Mouse (Mus musculus) adrenal gland, adult 8-10 months (tissue): ENCODE measurements around the gene Knstrn. TPM values are rescaled to one million over a fixed set of nuclear protein-coding genes. Genes with fewer than 3 reads are reported as not detected.

ENCODE experiments used
- DNase-seq: peaks from one replicate; pipeline ENCODE4 v3.0.0; 2022
- total RNA-seq, 4 experiments: library from RNA; stranded (reverse); gene quantifications; 2 replicates each; pipeline ENCODE4 v1.2.4; 2022

Gene Knstrn
- total RNA-seq, 4 experiments from 2014 or later, result 1.3 to 3.2 (median 2.5) TPM

DNA sequence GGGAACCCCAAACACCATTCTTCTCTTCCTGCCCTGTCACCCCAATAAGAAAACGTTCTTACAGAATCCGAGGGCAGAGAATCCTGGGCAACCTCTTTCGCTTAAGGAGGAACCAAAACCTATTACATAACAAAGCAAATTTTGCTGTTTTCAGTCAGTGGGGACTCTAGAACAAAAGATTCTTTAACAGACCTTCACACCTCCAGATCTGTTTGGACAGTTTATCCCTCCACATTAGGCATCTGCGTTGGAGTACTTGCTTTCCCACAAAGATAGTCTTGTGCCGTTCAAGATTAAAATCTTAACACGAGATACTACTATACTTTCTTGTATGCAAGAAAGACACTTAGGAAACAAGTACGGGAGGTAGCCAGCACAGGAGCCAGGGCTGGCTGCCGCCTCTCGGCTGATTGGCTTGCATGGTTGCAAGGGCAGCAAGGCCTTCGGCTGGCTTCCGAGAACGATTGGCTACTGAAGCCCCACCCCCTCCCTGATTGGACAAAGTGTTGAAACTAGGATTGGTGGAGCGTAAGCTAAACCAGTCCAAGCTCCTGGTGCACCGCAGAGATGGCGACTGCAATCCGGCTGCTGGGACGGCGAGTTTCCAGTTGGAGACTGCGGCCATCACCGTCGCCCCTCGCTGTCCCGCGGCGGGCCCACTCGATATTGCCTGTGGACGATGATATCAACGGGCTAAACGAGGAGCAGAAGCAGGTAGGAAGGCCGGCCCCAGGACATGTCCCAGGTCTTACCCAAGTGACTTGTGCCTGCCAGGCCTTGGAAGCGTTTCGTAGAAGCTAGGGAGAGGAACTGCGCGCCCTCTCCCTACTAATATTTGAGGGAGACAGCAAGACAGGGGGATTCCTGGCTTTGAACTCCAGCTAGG, 47.9 kb downstream of the Knstrn start, which contains the start of gene Ivd:
Gene Ivd, plus strand, starts transcription at position 501 of the 886 bp plus-strand sequence.
- DNase-seq, result peak; percentile 92

- DNase-seq, result no peak
Observed at GRCm38 (mm10) chr2:118862340-118862675, 48.5 kb downstream of the Knstrn start.

DNA sequence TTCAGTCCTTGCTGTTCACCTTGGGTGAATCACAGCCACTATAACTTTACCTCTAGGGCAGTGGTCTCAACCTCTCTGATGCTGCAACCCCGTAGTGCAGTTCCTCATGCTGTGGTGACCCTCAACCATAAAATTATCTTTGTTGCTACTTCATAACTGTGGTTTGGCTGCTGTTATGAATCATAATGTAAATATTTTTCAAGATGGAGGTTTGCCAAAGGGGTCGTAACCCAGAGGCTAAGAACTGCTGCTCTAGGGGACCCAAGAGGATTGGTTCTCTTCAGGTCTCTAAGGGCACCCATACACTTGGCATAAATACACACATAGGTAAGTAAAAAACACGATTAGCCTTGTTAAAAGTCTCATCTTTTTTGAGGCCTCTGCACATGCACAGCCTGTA, 56.8 kb downstream of the Knstrn start:
- DNase-seq, result no peak

GRCm38 (mm10) chr2:118871032-118871431, 57.2 kb downstream of the Knstrn start:
- DNase-seq, result no peak

- no peak for DNase-seq
Observed at GRCm38 (mm10) chr2:118873018-118873417, 59.2 kb downstream of the Knstrn start.

DNA sequence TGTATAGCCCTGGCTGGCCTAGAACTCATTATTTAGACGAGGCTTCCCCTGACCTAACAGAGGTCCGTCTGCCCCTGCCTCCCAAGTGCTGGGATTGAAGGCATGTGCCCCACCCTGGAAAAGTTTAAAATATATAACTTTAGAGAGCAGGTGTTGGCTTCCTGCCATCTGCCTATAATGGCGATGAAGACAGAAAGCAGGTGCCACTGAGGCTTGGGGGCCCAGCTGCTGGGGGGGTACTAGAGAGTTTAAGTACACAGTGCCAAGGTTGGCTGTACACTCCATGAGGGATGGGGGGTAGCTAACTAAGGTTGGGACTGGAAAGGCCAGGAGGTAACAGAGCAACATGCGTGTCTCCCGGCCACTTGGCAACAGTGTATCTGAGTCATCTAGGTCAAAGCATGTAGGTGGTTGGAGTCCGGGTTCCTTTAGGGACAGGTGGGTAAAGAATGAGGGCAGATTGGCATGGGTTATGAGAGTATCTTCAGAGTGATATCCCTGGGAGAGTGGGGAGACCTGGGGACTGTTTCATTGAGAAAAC, 60.2 kb downstream of the Knstrn start:
- no peak for DNase-seq

- DNase-seq, result no peak
Observed at GRCm38 (mm10) chr2:118875316-118875715, 61.5 kb downstream of the Knstrn start.

GRCm38 (mm10) chr2:118876453-118876852, 62.6 kb downstream of the Knstrn start:
- DNase-seq, result no peak

- no peak for DNase-seq
Observed at GRCm38 (mm10) chr2:118881019-118881418, 67.2 kb downstream of the Knstrn start.

DNA sequence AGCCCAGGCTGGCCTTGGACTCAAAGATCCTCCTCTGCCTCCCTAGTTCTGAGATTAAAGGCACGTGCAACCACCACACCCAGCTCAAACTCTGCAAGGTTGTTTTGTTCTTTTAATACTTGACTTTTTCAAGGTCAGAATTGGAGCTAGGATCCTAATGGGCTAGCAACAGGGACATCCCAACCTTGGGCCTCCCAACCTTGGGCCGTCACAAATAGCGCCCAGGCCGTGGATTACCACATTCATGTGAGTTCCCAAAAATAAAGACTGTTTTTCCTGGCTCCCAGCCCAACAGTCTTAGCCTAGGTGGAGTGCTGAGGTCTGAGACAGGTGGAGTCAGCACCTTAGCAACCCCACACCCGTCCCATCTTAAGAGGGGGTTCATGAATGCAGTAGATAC, 68.2 kb downstream of the Knstrn start:
- DNase-seq, result no peak

DNA sequence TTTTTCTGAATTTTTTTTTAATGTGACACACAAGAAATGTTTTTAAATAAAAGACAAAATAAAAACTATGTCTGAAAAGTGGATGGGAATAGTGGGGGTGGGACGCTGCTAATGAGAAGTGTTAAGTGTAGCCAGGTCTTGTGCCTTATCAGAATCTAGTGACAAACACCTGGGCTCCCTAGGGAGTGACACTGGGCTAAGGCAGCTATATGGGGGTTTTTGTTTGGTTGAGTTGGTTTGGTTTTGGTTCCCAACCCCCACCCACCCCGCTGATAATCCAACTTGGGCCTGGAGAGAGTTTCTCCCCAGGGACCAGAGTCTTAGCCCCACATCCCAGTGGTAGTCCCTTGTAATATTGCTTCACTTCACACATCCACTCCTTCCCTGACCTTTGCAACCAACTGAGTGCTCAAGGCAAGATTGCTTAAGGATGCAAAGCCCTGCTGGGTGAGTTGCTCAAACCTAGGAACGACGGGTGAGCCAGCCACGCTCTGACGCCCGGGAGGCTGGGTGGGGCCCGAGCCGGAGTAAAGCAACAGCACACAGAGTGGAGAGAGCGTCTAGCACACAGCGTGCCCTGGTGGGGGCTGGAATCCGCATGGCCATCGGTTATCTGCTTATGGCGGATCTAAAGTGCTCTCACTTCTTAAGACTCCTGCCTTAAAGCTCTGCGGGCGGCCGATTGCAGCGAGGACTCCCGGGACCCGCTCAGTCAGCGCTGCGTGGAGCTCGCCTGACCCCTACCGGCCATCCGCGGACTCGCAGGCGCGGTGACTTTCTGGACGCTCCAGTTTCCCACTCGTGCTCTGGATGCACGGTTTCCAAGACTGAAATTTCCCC, 69.3 kb downstream of the Knstrn start:
- DNase-seq, result peak; percentile 80

GRCm38 (mm10) chr2:118887440-118887839, 73.6 kb downstream of the Knstrn start:
- DNase-seq, result no peak

DNA sequence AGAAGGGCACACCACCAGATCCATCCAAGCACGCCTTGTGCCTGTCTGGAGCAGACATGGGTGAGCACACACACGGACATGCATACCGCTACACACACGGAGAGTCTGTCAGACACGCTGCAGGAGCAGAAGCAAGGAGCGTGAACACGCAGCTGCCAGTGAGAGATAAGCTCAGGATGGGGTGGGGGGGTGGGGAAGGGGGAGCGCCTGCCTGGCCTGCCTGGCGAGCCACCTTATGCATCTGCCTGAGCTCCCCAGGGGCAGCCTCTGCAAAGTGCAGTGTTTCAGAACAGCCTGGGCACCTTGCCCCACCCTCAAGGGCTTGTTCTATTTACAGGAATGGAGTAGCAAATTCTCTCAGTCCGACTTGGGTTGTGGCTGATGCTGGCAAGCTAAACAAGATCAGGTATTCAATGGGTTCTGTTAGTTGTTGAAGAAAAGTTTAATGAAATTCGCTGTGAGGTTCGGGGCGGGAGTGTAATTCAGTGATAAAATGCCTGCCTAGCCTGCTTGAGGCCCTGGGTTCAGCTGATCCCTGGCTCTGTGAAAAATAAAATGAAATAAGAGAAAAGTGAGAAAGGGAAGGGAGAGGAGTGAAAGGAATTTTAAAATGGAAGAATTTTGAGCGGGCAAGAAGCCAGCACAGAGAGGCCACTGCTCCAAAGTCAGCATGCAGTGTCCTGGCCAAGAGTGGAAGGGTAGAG, 74.2 kb downstream of the Knstrn start:
- DNase-seq, result no peak

DNA sequence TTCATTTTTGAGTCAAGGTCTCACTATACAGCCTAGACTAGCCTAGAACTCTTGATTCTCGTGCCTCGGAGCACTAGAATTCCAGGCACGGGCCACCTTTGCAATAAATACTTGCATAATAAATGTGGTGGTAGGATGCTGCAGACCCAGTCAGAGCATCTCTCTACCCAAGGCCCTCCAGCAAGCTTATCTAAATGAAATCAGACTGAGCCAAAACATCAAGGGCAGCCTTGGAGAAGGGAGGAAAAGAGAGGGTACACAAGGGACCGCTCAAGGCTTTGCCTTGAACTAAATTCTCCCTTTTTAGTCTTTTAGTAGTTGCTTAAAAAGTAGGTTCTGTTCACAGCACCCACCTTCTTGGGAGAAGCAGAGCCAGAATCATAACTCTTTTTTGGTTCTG, 77.4 kb downstream of the Knstrn start:
- DNase-seq, result no peak

- DNase-seq, result peak; percentile 69
Observed at GRCm38 (mm10) chr2:118895990-118896913, 82.4 kb downstream of the Knstrn start.

- DNase-seq, result no peak
Observed at GRCm38 (mm10) chr2:118896914-118897291, 83.1 kb downstream of the Knstrn start.

GRCm38 (mm10) chr2:118897392-118897791, 83.6 kb downstream of the Knstrn start:
- no peak for DNase-seq

DNA sequence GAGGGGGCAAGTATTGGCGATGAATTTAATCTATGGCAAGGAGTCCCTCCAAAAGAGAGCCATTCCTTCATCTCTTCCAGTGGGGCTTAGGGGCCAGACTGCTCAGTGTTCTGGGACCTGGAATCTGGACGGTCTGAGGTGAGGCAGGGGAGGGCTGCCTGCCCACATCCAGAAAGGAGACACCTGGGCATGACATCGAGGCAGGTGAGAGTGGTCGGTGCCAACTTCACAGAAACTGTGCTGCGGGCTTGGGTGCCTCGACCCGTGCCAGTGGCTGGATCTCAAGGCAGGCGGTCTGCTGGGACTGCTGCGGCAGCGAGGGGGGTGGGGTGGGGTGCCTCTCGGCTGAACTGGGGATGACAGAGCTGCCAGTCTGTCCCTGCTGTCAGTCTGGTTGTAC, 84.0 kb downstream of the Knstrn start:
- DNase-seq, result no peak

DNA sequence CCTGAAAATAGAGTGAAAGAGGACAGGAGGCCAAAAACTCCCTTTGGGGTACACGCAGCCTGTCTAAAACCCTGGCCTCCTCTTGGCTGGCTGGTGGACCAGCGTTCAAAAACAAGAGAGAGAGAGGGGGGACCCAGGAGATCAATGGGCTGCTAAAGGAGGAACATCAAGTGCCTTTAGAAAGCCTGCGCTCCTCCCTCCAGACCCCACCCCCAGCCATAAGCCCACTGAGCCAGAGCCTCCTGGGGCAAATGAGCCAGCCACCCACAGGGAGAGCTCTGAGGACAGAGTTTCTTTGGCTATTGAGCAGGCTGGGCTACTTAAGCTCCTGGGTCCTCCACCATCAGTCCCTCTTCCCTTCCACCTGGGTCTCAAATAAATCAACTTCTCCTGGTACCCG, 85.0 kb downstream of the Knstrn start:
- DNase-seq, result no peak

- DNase-seq, result no peak
Observed at GRCm38 (mm10) chr2:118899306-118899705, 85.5 kb downstream of the Knstrn start.
